Mouse (Mus musculus): ENCODE measurements around the gene Gfer.

DNA sequence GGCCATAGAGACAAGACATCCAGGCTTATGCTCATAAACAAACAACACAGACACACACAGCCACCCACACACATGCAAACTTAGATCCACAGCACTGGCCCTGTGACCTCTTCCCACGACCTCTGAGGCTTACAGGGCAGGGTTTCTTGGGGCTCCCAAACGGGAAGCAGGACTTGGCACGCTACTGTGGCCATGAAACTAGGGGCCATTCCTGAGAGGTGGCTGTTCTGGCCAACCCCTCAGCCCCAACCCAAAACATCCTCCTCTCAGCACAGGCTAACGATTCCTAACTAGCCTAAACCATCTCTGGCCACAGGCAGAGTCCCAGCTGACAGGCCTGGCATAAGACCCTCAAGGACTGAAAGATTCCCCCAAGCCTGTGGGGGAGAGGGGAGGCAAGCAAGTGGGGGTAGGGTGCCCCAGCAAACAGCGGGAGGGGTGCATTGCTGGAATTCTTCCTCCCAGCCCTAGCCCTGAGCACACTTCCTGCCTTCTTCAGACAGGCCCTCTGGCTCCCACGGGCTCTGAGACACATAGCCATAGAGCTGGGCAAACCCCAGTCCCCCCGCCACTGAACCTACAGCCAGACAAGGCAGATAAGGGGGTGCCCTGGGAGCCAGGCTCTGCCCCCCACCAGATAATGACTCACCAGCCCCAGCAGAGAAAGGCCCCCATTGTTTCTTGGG is 51.8 kb downstream of the Gfer start:
- TF ChIP-seq CTCF (IDR thresholded peaks at IDR 0.05; ENCODE audit: insufficient read depth, low read depth, low read length) (no peak), POLR2A (IDR thresholded peaks at IDR 0.05; ENCODE audit: insufficient read depth, low read depth, low read length) (no peak)

All from olfactory bulb, adult 2 months (tissue).